Mouse (Mus musculus): ENCODE results near the gene Cyb561a3.
"Not testable (repeated sequence)": the region's sequence is repeated elsewhere in the genome, so short reads cannot be mapped to it uniquely, and the experiment has no call there.

Gene Cyb561a3

DNA sequence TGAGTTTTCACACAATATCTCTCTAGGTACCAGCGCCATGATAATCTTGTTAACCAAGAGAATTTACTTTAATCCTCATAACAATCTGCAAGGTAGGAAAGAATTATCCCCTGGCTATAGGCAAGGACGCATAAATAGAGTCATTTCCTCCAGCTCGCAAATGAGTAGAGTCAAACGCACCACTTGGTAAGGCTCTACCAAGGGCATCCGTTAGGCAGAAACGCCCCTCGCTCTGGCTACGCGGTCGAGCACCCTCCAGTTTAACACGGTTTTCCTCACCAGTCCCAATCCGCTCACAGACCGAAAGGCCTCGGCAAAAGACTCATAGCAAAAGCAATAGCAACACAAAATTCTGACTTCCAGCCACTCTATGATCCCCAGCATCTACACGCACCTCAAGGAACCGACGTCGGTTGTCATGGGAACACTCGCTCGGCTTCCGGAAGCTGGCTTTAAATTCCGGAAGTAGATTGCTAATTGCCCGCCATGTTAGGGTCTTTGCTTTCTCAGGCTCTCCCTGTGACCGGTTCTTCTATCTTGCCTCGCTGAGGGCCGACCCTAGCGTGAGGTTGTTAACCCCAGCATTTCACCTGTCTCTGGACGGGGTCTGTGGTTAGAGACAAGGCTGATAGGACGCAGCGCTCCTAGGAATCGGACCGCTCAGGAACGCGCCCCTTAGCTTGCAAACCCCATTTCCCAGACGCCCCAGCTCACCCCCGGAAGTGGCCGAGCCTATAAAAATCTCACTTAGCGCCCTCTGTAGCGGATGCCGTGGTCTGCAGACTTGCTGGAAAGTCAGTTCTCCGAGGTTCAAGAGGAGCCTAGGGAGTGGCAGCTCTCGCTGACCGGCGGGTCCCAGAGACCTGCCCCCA, at the start of gene Cyb561a3, which contains the start of gene Tmem138:
TSS of gene Cyb561a3 (plus strand) at position 483 of the 872 bp plus-strand sequence.
TSS of gene Tmem138 (minus strand) at position 673 of the 872 bp plus-strand sequence.
- DNase-seq (ENCODE audit: low spot score) = peak; percentile 82

DNA sequence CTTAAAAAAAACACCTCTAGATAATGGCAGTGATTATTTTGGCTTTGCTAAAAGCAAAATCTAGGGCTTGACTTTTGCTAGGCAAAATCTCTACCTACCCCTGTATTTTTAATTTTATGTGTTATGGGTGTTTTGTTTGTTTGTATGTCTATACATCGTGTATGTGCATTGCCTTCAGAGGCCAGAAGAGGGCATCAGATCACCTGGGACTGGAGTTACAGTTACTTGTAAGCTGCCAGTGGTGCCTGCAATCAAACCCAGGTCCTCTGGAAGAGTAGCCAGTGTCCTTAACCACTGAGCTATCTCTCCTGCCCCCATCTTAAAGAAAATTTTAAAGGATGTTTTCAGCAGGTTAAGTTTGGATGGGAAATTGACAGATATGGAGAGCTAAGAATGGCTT, 46.9 kb upstream of the Cyb561a3 start:
- no peak for DNase-seq (ENCODE audit: low spot score)

DNA sequence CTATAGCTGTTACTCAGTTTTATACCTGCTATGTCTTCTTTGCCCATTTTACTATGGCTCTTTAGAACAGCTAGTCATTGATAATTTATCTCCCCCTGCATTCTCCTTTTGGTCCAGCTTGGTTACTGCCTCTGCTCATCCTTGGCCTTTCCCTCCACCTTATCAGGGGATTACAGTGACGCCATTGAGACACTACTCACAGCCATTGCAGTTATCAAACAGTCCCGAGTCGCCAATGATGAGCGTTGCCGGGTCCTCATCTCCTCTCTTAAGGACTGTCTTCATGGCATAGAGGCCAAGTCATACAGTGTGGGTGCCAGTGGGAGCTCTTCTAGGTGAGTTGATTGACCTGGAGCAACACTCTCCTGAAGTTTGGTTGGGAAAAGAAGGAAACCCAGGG, 37.5 kb upstream of the Cyb561a3 start:
- DNase-seq (ENCODE audit: low spot score) = no peak

DNA sequence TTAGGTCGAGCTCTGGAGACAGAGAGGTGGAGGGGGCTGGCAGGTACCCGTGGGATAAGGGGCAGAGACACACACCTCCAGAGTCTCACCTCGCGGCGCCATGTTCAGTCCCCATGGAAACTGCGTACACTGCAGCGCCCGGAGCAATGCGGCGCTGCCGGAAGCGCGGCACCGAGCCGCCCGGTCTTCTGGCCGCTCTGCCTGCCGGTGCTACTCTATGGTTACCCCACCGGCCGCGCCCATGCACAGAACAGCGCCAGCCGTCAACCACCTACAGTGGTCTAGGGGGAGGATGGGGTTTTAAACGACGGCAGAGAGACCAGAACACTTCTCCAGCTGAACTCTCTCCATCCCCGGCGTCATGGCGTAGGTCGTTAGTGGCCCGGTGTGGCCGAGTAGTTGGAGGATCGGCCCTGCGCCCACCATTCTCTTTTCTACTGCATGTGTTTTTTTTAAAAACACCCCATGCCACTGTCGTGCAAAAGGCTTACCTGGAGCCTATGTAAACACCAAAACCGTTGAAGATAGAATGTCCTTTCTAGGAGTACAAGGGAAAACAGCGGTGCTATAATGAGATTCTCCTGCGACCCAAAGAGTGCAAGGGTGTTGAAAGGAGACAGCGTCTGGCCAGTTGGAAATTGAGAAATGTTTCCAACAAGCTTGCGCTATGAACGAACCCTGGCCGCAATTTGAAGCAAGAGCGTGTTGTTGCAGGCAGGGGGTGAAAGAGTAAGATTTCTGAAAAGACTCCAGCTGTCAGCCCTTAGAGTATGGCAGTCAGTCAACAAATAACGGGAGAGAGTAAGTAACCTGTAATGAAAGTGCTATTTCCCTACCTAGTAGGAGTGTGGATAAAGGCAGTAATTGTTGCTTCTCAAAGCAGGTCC, 21.1 kb upstream of the Cyb561a3 start, which contains the start of gene Tmem216:
TSS of gene Tmem216 (minus strand) at position 615 of the 887 bp plus-strand sequence.
- peak; percentile 67 for DNase-seq (ENCODE audit: low spot score)

DNA sequence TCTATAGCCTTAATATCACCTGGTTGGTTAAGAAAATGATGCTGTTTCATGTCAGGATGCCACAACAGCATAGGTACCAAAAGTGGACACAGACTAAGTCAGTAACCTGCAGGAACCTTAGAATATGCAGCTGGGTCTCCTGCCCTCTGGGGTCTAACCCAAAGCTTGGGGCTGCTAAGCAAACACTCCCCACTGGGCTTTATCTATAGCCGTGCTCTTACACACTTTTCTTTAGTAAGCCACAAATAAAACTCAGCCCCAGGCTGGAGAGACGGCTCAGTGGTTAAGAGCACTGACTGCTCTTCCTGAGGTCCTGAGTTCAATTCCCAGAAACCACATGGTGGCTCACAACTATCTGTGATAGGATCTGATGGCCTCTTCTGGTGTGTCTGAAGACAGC, 20.0 kb upstream of the Cyb561a3 start:
- no peak for DNase-seq (ENCODE audit: low spot score)

DNA sequence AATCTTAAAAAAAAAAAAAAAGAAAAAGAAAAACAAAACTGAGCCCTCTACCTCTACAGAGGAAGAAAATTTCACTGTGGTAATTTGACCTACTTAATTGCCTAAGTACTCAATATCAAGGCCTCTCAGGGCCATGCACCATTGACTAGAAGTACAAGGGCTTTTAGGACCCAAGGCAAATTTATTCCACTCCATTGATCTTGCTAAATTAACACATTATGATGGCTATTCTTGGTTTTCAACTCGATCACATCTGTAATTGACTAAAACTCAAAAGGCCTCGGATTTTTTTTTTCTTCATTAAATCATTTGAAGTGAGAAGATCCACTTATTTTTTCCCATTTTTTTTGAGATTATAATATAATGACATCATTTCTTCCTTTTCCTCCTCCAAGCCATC, 19.5 kb upstream of the Cyb561a3 start:
- DNase-seq (ENCODE audit: low spot score) = no peak

DNA sequence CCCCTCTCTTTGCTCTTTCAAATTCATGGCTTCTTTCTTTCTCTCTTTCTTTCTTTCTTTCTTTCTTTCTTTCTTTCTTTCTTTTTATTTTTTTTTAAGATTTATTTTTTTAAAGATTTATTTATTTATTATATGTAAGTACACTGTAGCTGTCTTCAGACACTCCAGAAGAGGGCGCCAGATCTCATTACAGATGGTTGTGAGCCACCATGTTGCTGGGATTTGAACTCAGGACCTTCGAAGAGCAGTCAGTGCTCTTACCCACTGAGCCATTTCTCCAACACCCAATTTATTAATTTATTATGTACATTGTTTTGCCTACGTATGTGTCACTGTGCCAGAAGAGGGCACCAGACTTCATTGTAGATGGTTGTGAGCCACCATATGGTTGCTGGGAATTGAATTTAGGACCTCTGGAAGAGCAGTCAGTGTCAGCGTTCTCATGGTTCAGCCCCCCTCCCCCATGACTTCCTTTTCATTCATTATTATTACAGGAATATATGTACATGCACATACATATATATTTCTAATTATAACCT, 19.1 kb upstream of the Cyb561a3 start:
- DNase-seq (ENCODE audit: low spot score) = not testable (repeated sequence)

DNA sequence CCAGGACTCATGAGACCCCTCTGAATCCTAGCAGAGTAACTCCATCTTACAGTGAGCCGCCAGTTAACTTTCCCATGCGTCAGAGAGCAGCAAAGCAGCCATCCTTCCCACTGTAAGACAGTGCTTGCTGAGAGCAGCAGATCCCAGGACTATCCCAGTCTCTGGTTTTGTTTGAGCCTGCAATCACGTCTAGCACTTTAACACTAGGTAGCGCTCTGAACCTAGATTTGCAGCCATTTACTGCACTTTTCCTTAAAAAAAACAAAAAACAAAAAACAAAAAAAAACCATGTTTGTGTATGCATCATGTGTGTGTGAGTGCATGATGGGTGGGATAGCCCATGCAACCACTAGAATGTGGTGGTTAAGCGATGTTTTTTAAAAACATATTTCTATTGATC, 16.9 kb upstream of the Cyb561a3 start:
- DNase-seq (ENCODE audit: low spot score) = no peak

DNA sequence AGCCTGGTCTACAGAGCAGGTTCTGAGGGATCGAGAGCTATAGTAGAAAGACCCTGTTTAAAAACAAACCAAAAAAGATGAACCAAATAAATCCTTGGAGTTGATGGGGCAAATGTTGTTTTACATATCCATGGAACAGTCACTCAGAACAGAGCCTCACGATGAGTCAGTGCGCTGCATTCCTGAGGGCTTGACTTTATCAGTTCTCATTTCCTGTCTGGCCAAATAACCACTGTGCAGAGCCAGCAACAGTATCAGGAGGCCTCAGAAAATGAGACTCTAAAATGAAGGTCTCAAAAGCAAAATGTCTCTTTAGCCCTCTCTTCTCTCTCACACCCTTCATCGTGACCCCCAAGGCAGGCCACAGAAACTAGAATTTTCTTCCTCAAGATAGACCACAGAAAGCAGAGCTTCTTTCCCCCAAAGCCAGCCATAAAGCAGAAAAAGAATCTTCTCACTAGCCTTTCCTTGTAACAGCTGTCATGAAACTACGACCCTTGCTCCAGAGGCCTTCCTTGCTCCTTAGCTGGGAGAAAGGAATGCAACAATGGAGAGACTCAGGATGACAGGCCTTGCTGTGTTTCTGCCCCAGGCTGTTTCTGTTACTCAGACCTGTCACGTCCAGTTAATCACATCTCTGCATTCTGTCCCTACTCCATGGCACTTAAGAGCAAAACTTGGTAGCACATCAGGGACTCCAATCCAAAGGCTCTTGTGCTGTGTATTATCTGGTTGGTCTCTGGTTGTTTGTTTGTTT, 15.2 kb upstream of the Cyb561a3 start:
- DNase-seq (ENCODE audit: low spot score) = no peak

DNA sequence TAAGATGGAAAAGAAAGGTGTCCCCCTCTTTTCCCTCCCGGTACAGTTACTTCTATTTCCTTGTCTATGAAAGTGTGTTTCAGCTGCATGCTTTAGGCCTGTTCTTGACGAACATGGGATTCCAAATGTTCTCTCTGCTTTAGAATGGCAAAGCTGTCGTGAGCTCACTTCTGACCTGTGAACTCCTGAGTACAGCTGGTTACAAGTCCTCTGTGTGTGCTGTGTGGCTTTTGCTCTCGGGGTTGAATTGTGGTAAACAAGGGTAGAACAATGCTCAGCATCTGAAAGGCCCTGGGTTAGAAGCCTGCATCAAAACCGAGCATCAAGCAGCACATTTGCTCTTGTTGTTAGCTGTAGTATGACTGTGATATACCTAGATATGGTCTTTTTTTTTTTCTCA, 14.6 kb upstream of the Cyb561a3 start:
- no peak for DNase-seq (ENCODE audit: low spot score)

DNA sequence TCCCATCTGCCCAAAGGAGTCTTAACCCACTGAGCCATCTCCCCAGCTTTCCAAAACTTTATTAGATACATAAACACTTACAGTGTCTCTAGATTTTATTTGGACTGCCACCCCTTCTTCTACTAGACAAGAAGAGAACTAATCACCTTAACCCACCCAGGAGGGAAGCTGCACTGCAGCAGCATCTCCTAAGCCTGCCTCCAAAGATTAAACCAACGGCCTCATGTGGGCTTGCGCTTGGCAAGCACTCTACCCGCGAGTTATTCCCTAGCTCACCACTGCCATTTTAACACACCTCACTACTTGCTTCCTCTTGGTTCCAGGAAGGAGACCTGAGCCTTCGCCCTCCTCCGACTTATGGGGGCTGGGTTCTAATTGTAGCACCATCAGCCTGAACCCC, 12.7 kb upstream of the Cyb561a3 start:
- no peak for DNase-seq (ENCODE audit: low spot score)

DNA sequence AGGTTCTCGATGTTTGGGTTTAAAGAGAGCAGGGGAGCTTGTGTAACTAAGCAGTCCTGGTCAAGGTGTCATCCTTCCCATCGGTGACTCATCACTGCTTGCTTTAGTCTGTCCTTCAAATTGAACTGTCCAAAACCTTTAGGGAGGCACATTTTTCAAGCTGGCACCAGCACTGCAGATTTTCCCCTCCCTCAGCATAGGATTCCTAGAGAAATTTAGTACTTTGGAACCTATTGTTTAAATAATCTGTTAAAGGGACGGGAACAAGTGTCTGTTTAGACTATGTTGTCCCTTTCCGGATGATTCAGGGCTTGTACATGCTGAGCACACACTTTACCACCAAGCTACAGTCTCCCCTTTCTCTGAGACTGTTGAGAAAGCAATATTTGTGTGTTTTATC, 11.8 kb upstream of the Cyb561a3 start:
- no peak for DNase-seq (ENCODE audit: low spot score)

DNA sequence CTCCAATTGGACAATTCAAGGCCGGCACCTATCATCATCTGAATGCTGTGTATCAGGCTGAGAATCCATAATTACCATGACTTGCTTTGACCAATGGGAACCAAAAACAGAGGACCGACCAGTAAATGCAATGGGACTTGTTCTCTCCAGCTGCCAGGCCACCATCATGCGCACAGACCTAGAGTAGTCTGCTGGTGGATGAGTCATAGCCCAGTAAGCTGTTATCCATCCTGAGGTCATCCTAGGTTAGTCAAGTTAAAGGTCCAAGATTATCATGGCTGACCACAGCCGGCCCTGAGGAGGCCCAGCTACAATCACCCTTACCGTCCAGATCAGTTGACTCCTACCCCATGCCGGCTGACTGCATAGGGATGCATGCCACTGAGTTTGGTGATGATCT, 7.3 kb upstream of the Cyb561a3 start:
- DNase-seq (ENCODE audit: low spot score) = no peak

DNA sequence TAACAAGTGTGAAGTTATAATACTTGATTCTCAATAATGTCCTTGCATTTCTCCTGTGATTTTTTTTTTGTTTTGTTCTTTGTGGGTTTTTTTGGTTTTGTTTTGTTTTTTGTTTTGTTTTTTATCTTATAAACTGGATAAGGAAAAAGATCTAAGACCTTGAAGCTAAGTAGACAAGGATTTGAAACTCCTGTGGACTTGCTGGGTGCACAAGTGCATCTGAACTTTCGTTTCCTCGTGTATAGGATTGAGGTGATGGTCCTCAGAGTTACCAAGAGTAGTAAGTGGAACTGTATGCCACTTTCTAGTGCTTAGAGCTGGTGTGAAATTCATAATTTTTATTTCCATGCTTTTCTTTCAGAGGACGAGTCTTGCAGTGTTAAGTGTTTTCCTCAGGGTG, 3.1 kb downstream of the Cyb561a3 start:
- no peak for DNase-seq (ENCODE audit: low spot score)

DNA sequence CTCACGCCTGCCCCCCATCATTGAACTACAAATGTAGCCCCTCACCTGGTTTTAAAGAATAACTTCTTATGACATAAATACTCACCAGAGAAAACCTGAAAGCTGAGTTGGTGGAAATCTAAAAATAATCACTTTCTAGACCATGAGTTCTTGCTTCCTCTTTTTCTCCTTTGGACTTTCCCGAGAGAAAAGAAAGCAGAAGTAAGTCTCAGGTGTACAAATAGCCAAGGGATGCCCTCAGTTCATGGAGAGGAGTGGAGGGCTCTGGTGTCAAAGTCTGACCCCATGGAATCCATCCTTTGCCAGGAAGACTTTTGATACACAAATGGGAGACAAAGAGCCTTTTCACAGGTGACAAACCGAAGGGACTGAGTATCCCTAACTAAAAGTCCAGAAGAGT, 3.8 kb downstream of the Cyb561a3 start:
- no peak for DNase-seq (ENCODE audit: low spot score)

DNA sequence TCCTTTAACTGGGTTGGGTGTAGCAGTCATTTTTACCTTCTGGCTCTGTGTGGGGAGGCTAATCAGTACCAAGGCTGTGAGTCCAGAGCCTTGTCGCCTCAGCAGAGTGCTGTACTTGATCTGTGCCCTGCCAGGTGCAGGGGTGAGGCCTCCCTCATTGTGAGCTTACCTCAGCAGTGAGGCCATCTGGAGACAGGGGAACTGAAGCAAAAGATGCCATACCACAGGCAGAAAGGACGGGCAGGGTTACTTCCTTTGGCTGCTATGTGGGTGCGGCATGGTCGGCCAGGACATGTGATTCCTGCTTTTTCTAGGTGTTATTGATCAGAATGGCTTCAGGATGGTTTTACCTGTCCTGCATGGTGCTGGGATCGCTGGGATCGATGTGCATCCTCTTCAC, 5.0 kb downstream of the Cyb561a3 start:
- DNase-seq (ENCODE audit: low spot score) = no peak

DNA sequence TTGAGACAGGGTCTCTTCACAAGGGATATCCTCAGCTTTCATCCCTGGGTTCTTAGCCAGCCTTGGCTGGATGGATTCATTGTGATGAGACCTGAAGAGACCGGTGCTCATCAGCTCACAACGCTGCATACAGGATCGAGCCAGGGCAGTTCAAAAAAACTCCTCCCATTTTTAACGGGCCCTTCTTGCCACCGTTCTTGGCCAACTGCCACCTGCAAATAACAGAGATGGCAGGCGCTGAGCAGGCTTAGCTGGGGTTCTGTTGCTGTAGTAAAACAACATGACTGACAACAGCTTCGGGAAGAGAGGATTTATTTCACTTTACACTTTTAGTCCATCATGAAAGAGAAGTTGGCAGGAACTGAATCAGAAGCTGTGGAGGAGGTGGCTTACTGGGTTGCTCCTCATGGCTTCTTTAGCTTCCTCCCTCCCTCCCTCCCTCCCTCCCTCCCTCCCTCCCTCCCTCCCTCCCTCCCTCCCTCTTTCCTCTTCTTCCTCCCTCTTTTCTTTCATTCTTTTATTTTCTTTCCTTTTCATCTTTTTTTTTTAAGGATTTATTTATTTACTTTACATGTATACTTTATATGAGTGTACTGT, 6.7 kb downstream of the Cyb561a3 start:
- no peak for DNase-seq (ENCODE audit: low spot score)

DNA sequence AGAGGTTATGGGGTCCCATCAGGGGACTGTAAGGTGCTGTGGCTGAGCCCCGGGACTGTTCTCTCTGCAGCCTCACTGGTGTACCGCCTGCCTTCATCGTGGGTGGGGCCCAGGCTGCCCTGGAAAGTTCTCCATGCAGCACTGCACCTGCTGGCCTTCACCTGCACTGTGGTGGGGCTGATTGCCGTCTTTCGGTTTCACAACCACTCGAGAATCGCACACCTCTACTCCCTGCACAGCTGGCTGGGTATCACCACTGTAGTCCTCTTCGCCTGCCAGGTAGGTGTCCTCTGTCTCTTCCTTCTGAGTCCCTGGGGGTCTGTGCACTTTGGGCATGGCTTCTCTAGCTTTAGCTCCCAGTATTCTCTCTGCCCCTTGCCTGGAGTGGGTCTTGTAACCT, 8.1 kb downstream of the Cyb561a3 start:
- no peak for DNase-seq (ENCODE audit: low spot score)

DNA sequence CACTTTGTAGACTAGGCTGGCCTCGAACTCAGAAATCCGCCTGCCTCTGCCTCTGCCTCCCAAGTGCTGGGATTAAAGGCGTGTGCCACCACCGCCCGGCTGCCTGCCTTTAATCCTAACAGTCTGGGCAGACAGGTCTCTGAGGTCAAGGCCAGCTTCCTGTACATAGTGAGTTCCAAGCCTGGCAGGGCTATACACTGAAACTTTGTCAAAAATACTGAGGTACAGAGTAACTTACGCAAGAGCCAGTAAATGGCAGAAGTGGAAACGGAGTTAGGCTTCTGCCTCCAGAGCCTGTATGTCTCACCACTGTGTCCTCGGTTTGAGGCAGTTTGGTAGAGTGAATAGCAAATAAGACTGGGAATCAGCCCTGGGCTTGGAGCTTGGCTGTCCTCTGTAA, 10.3 kb downstream of the Cyb561a3 start:
- DNase-seq (ENCODE audit: low spot score) = no peak

DNA sequence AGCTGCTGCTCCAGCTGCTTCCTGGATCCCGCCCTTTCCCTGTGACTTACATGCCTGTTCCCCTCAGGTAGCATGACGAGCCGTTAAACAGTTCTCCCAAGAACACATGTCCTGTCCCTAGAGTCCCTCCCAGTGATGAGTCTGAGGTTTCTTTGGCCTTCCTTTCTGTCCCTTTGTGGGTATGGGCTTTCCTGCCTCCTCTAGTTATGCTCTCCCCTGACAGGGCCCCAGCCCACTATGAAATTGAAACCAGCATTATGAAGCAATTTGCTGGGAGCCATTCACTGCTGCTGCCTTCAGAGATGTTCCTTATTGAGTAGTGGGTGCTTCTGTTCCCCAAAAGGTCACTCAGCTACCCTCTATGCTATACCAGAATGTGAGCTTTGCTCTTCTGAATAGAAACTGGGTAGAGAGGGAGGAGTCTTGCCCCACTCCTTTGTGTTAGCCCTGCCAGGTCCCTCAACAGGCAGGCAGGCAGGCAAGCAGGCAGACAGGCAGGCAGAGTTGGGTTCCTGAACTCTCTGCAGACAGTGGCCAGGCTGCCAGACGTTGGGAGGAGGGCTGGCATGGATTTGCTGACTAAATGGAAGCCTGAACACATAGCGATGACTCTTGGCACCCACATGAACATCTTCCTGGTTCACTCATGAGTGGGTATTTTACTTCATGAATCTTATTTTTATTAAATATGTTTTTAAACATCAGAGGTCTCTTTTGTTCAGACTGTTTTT, 12.3 kb downstream of the Cyb561a3 start:
- no peak for DNase-seq (ENCODE audit: low spot score)

DNA sequence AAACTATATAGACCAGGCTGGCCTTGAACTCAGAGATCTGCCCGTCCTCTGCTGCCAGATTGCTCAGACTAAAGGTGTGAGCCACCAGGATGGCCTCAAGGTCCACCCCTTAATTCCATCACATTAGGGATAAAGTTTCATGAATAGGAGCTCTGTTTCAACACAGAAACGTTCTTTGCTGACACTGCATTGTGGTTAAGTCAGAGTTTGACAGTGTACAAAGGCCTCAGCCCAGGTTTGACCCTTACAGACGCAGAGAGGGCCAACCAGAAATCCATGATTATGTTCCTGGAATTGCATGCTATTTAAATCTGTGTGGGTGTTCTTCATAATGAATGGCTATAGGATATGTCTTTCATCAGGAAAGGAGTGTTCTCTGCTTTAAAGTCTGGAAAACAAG, 13.3 kb downstream of the Cyb561a3 start:
- DNase-seq (ENCODE audit: low spot score) = no peak

Measured in ovary, postnatal 14 days (tissue).